Comparison of ENCODE assay signal across 14 mouse cellular contexts in genomic region chr9:89970886-89971486, GRCm38 (mm10).
"Had no signal": no experiment of that assay in that cellular context is flagged by ENCODE, and none has a peak within 500 bp of the region (broad histone marks: within the 10 kb centered on the region; RNA-seq: fewer than 3 reads in every experiment).

No protein-coding gene starts in this region.

- H3K27me3 ChIP-seq: neural tube, embryonic 13.5 days had no signal

- H3K27ac ChIP-seq: limb, embryonic 13.5 days; liver, embryonic 14.5 days; midbrain, embryonic 10.5 days; neural tube, embryonic 13.5 days; stomach, postnatal 0 days had no signal

- H3K4me2 ChIP-seq: limb, embryonic 13.5 days; neural tube, embryonic 13.5 days had no signal

- H3K4me1 ChIP-seq: limb, embryonic 13.5 days; midbrain, embryonic 10.5 days; neural tube, embryonic 13.5 days had no signal

- H3K36me3 ChIP-seq: limb, embryonic 13.5 days; midbrain, embryonic 10.5 days; neural tube, embryonic 13.5 days had no signal

- H3K9ac ChIP-seq: limb, embryonic 13.5 days; liver, embryonic 14.5 days; neural tube, embryonic 13.5 days had no signal

- H3K4me3 ChIP-seq: limb, embryonic 13.5 days; midbrain, embryonic 10.5 days; neural tube, embryonic 13.5 days had no signal

- DNase-seq: kidney, adult 9 months; kidney, postnatal 14 days; left cerebral cortex, postnatal 4 days; lung, adult 18-20 months; retina, postnatal 1 day; right cerebral cortex, postnatal 14 days; thymus, adult 2 months; thymus, postnatal 25 days had no signal

- ATAC-seq: midbrain, embryonic 16.5 days had no signal

- H3K9me3 ChIP-seq: limb, embryonic 13.5 days; midbrain, embryonic 10.5 days; neural tube, embryonic 13.5 days had no signal
